ENCODE assay signal across 26 mouse cellular contexts in genomic region chr5:31634679-31635078, GRCm38 (mm10). TPM values are rescaled to one million over a fixed set of nuclear protein-coding genes. Genes with fewer than 3 reads are reported as not detected.
A peak's percentile ranks its signal among the peaks of the same experiment; 100 is the strongest.
DNase-seq lines count a peak whose midpoint lies in the region; ATAC-seq lines count a peak whose summit lies in the region.
"Had no signal": no experiment of that assay in that cellular context is flagged by ENCODE, and none has a peak within 500 bp of the region (broad histone marks: within the 10 kb centered on the region; RNA-seq: fewer than 3 reads in every experiment).

No protein-coding gene starts in this region.

- no peaks in the 10 kb centered on the region for H3K36me3 ChIP-seq in heart, embryonic 13.5 days
- no peaks in the 10 kb centered on the region for H3K36me3 ChIP-seq in forebrain, embryonic 13.5 days (ENCODE audit: poor library complexity, severe bottlenecking)
- H3K36me3 ChIP-seq: forebrain, embryonic 15.5 days; heart, embryonic 12.5 days had no signal

- no peak overlapping the region for H3K4me3 ChIP-seq in heart, embryonic 13.5 days
- no peak overlapping the region for H3K4me3 ChIP-seq in forebrain, embryonic 13.5 days
- H3K4me3 ChIP-seq: forebrain, embryonic 15.5 days; heart, embryonic 12.5 days had no signal

- intact Hi-C loops in heart, postnatal 36 days (cut with DNase I), result no loop called here

- H3K27ac ChIP-seq in heart, embryonic 13.5 days (replicated peaks), result peak overlapping the region; percentile 43
- no peak overlapping the region for H3K27ac ChIP-seq in forebrain, embryonic 13.5 days
- H3K27ac ChIP-seq: forebrain, embryonic 15.5 days; hindbrain, embryonic 14.5 days; hindbrain, postnatal 0 days had no signal

- H3K9me3 ChIP-seq in heart, embryonic 13.5 days, result no peaks in the 10 kb centered on the region
- H3K9me3 ChIP-seq in forebrain, embryonic 13.5 days (replicated peaks), result no peaks in the 10 kb centered on the region
- H3K9me3 ChIP-seq: forebrain, embryonic 15.5 days; heart, embryonic 12.5 days had no signal

- DNase-seq in heart, postnatal 36 days, result no peak
- DNase-seq in 3134 (ENCODE audit: extremely low read depth, insufficient read length, low spot score), result peak; percentile 40
- DNase-seq in ES-CJ7 (ENCODE audit: low read depth, low spot score), result peak; percentile 80
- peak; percentile 96 for DNase-seq in R1 (ENCODE audit: low read depth, low spot score)
- DNase-seq in lung, postnatal 14 days, result no peak
- no peak for DNase-seq in embryo, embryonic 10 days (ENCODE audit: low spot score)
- DNase-seq: adrenal gland, adult 2 months; adrenal gland, postnatal 14 days; B cell, adult 2 months; cerebellum, adult 11 months; cerebellum, adult 2 months; cerebellum, adult 9-11 months; cerebellum, postnatal 25 days; gastrocnemius, postnatal 25 days; heart, adult 18-20 months; heart, postnatal 14 days; kidney, adult 2 months had no signal

- H3K9ac ChIP-seq in heart, embryonic 13.5 days, result no peak overlapping the region
- no peak overlapping the region for H3K9ac ChIP-seq in forebrain, embryonic 13.5 days
- H3K9ac ChIP-seq: forebrain, embryonic 15.5 days; heart, embryonic 12.5 days; hindbrain, embryonic 14.5 days had no signal

- ATAC-seq in heart, embryonic 13.5 days (ENCODE audit: extremely low read depth, insufficient number of reproducible peaks, low FRiP score, low TSS enrichment), result no peak
- no peak for ATAC-seq in forebrain, embryonic 13.5 days
- ATAC-seq: forebrain, embryonic 15.5 days; hindbrain, postnatal 0 days; inflammation-experienced regulatory T-cells, adult 6 months; intestine, postnatal 0 days had no signal

- 72% methylated on average over 5 of the region's 5 CpGs for WGBS in heart, embryonic 13.5 days
- 36% methylated on average over 5 of the region's 5 CpGs for WGBS in forebrain, embryonic 13.5 days

- H3K4me1 ChIP-seq in heart, embryonic 13.5 days, result peaks cover 51% of the 10 kb centered on the region
- peaks cover 15% of the 10 kb centered on the region for H3K4me1 ChIP-seq in forebrain, embryonic 13.5 days
- H3K4me1 ChIP-seq: forebrain, embryonic 15.5 days had no signal

- H3K4me2 ChIP-seq in heart, embryonic 13.5 days, result no peak overlapping the region
- H3K4me2 ChIP-seq in forebrain, embryonic 13.5 days, result no peak overlapping the region
- H3K4me2 ChIP-seq: forebrain, embryonic 15.5 days; heart, embryonic 12.5 days; hindbrain, embryonic 14.5 days had no signal

- H3K27me3 ChIP-seq in heart, embryonic 13.5 days (replicated peaks), result no peaks in the 10 kb centered on the region
- H3K27me3 ChIP-seq in forebrain, embryonic 13.5 days, result no peaks in the 10 kb centered on the region
- H3K27me3 ChIP-seq: CH12.LX; forebrain, embryonic 15.5 days; heart, embryonic 12.5 days had no signal

RNA-seq across cellular contexts. Expression of gene Mrpl33, which starts 37.9 kb away (rescaled TPM):
- polyA plus RNA-seq in heart, embryonic 13.5 days (2015; fragmentation: Nextera tagmentation; extraction: Ambion mirVana), result 381 and 421 TPM in 2 replicates
- 100 to 1,000 TPM; 314 to 335 TPM for total RNA-seq in heart, postnatal 36 days (2021)
- 239 and 254 TPM in 2 replicates for polyA plus RNA-seq in forebrain, embryonic 13.5 days (2015; fragmentation: Nextera tagmentation; extraction: Ambion mirVana)

Comparison
In these comparisons a context has a peak if more than half of its experiments do, and no peak if none do; other contexts are left out.
1. DNase-seq: peak in 3134 (single experiment), ES-CJ7 (single experiment) and R1 (single experiment); none in heart, postnatal 36 days (0 of 2), lung, postnatal 14 days (single experiment) and embryo, embryonic 10 days (single experiment).